Mouse (Mus musculus) cerebellum, adult 18-20 months (tissue): ENCODE data around the gene Hspa1l.

Experiments
- DNase-seq, 2 experiments: peaks; one replicate each; pipeline ENCODE4 v3.0.0; 2021

The Hspa1l gene

GRCm38 (mm10) chr17:35027277-35028068 is 55.0 kb downstream of the Hspa1l start, which contains the start of gene Sapcd1:
TSS of gene Sapcd1 (minus strand) at chr17:35028016.
- peak in 1 of 2 experiments; percentile 42 for DNase-seq

GRCm38 (mm10) chr17:35028315-35028714 is 55.8 kb downstream of the Hspa1l start:
- DNase-seq, result no peak
